Mouse (Mus musculus): ENCODE measurements at regions not wholly inside any gene's neighbourhood (a gene's known extent, or its start where the extent isn't known, plus 50 kb on each side); places are given as distances from the start of the nearest gene placed in this dataset.

DNA sequence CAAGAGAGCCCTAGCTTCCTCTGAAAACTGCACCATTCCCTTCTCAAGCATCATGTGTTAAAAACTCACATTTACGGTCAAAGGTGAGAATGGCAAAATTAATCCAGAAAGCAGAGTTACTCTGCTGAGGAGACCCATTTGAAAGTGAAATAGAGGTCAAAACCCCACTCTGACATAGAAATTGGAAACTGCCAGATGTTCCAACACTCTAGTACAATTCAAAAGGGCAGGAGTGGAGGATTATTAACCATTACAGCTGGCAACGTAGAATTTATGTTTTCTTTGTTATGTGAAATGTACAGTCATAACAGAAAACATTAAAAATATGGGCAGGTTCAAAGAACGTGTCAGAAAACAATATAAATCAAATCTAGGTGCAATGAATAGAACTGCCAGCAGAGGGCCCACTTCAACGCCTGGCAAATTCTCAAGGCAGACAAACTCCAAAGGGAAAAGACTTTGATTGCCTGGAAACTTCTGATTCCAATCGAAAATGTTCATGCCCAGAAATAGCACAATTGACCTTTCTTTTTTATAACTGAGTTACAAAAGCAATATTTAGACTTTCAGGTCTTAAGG, 54.2 kb upstream of the Rfpl4b start:
- 24% methylated on average over 5 of the region's 5 CpGs for WGBS
- ATAC-seq (ENCODE audit: low read depth): no peak
- H3K27ac ChIP-seq (ENCODE audit: low read depth, low read length): no peak overlapping the region
- no peak overlapping the region for H3K4me2 ChIP-seq (ENCODE audit: low read depth, low read length)
- H3K27me3 ChIP-seq (ENCODE audit: control insufficient read depth, insufficient read depth, low read length): no peaks in the 10 kb centered on the region
- no peaks in the 10 kb centered on the region for H3K36me3 ChIP-seq (ENCODE audit: control insufficient read depth, insufficient read depth, low read length)
- H3K4me3 ChIP-seq (ENCODE audit: low read depth, low read length): no peak overlapping the region
- H3K4me1 ChIP-seq (ENCODE audit: control insufficient read depth, insufficient read depth, low read length): peaks cover 3% of the 10 kb centered on the region; the same call in 1 of the 2 replicates
- no peak overlapping the region for H3K9ac ChIP-seq (replicated peaks; ENCODE audit: low read depth, low read length)
- no peaks in the 10 kb centered on the region for H3K9me3 ChIP-seq (ENCODE audit: control insufficient read depth, low read length)

DNA sequence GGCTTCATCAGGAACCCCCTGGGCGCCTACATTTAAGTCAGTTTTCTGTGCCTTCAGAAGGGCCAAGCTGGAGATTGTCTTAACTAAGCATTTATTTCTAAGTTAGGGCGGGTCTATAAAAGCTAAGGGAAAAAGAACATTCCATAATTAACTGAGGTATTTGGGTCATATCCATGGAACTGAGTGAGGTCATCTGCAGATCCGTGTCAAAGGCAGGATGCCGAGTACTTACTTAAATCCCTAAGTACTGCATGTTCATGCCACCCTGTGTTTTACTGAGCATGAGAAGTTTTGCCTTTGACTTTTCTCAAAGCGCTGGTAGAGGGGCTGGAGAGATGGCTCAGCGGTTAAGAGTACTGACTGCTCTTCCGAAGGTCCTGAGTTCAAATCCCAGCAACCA, 57.7 kb upstream of the Rfpl4b start:
- H3K4me2 ChIP-seq (ENCODE audit: low read depth, low read length): no peak overlapping the region
- no peak overlapping the region for H3K27ac ChIP-seq (ENCODE audit: low read depth, low read length)
- H3K4me3 ChIP-seq (ENCODE audit: low read depth, low read length): no peak overlapping the region
- no peaks in the 10 kb centered on the region for H3K27me3 ChIP-seq (ENCODE audit: control insufficient read depth, insufficient read depth, low read length)
- WGBS: 93% methylated on average over 7 of the region's 7 CpGs
- no peaks in the 10 kb centered on the region for H3K36me3 ChIP-seq (ENCODE audit: control insufficient read depth, insufficient read depth, low read length)
- H3K9me3 ChIP-seq (ENCODE audit: control insufficient read depth, low read length): no peaks in the 10 kb centered on the region
- no peak overlapping the region for H3K9ac ChIP-seq (replicated peaks; ENCODE audit: low read depth, low read length)
- no peak for ATAC-seq (ENCODE audit: low read depth)
- H3K4me1 ChIP-seq (ENCODE audit: control insufficient read depth, insufficient read depth, low read length): peaks cover 3% of the 10 kb centered on the region; the same call in 1 of the 2 replicates

DNA sequence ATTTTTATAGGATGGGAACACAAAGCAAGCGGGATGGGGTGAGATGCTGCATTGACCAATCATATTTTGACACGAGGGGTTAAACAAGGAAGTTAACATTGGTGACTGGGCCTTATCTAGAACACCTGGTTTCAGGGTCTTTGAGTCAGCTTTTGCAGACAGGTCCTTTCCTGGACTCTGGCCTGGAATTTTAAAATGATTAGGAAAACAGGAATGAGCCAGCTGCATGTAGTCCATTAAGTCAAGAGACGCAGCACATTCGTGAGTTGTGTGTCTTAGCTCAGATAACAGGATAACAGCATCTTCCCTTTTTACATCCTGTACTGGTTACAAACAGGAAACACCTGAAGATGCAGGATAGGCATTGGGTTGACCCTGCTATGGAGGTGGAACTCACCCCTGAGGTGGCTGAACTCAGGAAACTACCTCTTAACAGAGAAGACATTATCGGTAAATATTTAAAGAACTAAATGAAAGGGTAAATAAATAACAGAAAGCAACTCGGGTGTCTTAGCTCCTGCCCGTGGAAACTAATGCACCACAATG, 59.1 kb upstream of the Rfpl4b start:
- Histone ChIP-seq H3K9me3 (ENCODE audit: control insufficient read depth, low read length) (no peaks in the 10 kb centered on the region), H3K27ac (ENCODE audit: low read depth, low read length) (no peak overlapping the region), H3K27me3 (ENCODE audit: control insufficient read depth, insufficient read depth, low read length) (no peaks in the 10 kb centered on the region), H3K9ac (replicated peaks; ENCODE audit: low read depth, low read length) (no peak overlapping the region), H3K36me3 (ENCODE audit: control insufficient read depth, insufficient read depth, low read length) (no peaks in the 10 kb centered on the region), H3K4me2 (ENCODE audit: low read depth, low read length) (no peak overlapping the region), H3K4me1 (ENCODE audit: control insufficient read depth, insufficient read depth, low read length) (peaks cover under 1% of the 10 kb centered on the region; the same call in 1 of the 2 replicates), H3K4me3 (ENCODE audit: low read depth, low read length) (no peak overlapping the region)
- no peak for ATAC-seq (ENCODE audit: low read depth)
- 88% methylated on average over 7 of the region's 7 CpGs for WGBS

DNA sequence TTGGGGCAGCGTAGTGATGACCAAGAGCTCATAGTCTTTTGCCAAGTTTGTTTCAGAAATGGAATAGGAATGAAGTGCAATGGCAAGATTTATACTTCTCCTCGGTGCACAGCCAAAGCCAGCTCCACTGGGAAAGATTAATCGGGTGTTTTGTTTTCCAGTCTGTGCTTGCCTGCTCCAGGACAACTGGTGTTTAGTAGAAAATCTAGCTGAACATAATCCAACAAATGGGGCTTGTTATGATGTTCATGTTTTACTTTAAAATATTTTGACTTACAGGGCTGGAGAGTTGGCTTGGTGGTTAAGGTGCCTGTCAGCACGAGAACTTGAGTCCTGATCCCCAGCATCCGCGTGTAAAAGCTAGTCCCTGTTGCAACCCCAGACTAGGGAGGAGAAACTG, 60.6 kb upstream of the Rfpl4b start:
- 81% methylated on average over 6 of the region's 6 CpGs for WGBS
- Histone ChIP-seq H3K27ac (ENCODE audit: low read depth, low read length) (no peak overlapping the region), H3K9ac (replicated peaks; ENCODE audit: low read depth, low read length) (no peak overlapping the region), H3K27me3 (ENCODE audit: control insufficient read depth, insufficient read depth, low read length) (no peaks in the 10 kb centered on the region), H3K4me3 (ENCODE audit: low read depth, low read length) (no peak overlapping the region), H3K4me1 (ENCODE audit: control insufficient read depth, insufficient read depth, low read length) (no peaks in the 10 kb centered on the region), H3K4me2 (ENCODE audit: low read depth, low read length) (no peak overlapping the region), H3K9me3 (ENCODE audit: control insufficient read depth, low read length) (no peaks in the 10 kb centered on the region), H3K36me3 (ENCODE audit: control insufficient read depth, insufficient read depth, low read length) (no peaks in the 10 kb centered on the region)
- ATAC-seq (ENCODE audit: low read depth): no peak

DNA sequence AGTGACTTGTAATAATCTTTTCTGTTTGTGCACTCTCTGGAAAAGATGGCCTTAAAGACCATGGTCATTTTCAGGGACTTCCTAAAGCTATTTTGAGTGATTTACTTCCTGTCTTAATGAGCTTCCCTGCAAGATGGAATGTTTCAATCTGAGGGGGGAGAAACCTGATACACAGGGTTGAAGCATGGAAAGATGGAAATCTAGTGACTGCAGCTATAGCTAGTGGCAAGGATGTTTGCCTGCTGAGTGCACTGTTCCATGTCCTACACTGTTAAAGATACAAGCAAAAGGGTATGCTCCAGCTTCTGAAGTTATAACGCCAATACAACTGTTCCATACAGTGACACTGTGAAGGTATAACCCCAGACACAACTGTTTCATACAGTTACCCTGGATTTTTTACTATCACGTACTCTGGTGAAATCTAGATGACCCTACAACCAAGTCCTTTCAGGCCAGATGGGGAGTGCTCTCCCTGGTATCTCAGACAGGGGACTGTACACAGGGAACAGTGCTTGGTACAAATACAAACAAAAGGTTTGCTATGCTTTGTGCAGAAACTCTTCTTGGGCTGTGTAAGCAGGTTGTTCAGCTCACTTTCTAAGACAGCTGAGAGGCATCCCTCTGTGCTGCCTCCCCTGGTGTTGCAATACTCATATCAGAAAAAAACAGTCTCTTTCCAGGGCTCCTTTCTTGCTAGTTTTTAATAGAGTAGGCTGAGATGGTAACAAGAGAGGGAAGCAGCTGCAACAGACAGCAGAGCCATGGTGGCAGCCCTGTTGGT, 62.4 kb upstream of the Rfpl4b start:
- ATAC-seq (ENCODE audit: low read depth): no peak

DNA sequence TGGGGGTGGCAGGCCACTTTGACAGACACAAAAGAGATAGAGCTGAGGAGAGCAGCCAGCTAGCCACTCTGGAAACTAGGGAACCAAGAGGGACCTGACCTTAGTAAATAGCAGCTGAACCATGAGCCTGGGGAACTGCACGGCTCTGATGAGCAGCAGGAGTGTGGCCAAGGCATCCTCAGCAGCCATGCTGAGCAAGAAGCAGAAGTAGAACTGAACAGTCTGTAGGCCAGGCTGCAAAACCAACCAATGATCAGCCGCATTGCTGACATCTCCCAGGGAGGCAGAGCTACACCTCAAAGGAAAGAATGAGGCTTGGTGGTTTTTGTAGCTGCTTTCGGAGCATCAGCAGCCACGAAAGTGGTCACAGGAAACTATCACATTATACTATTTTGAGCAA, 63.1 kb upstream of the Rfpl4b start:
- H3K9ac ChIP-seq (replicated peaks; ENCODE audit: low read depth, low read length): no peak overlapping the region
- no peak overlapping the region for H3K4me3 ChIP-seq (ENCODE audit: low read depth, low read length)
- no peak overlapping the region for H3K4me2 ChIP-seq (ENCODE audit: low read depth, low read length)
- H3K36me3 ChIP-seq (ENCODE audit: control insufficient read depth, insufficient read depth, low read length): no peaks in the 10 kb centered on the region
- WGBS: 75% methylated on average over 4 of the region's 4 CpGs
- no peak for ATAC-seq (ENCODE audit: low read depth)
- no peaks in the 10 kb centered on the region for H3K9me3 ChIP-seq (ENCODE audit: control insufficient read depth, low read length)
- no peaks in the 10 kb centered on the region for H3K4me1 ChIP-seq (ENCODE audit: control insufficient read depth, insufficient read depth, low read length)
- H3K27ac ChIP-seq (ENCODE audit: low read depth, low read length): no peak overlapping the region
- H3K27me3 ChIP-seq (ENCODE audit: control insufficient read depth, insufficient read depth, low read length): no peaks in the 10 kb centered on the region

More for the DNA sequence above, 62.4 kb upstream of the Rfpl4b start:
- WGBS: 79% methylated on average over 2 of the region's 2 CpGs
- no peaks in the 10 kb centered on the region for H3K27me3 ChIP-seq (ENCODE audit: control insufficient read depth, insufficient read depth, low read length)
- H3K27ac ChIP-seq (ENCODE audit: low read depth, low read length): no peak overlapping the region
- no peak overlapping the region for H3K4me2 ChIP-seq (ENCODE audit: low read depth, low read length)
- H3K36me3 ChIP-seq (ENCODE audit: control insufficient read depth, insufficient read depth, low read length): no peaks in the 10 kb centered on the region
- no peak overlapping the region for H3K9ac ChIP-seq (replicated peaks; ENCODE audit: low read depth, low read length)
- no peaks in the 10 kb centered on the region for H3K4me1 ChIP-seq (ENCODE audit: control insufficient read depth, insufficient read depth, low read length)
- no peak overlapping the region for H3K4me3 ChIP-seq (ENCODE audit: low read depth, low read length)
- H3K9me3 ChIP-seq (ENCODE audit: control insufficient read depth, low read length): no peaks in the 10 kb centered on the region

DNA sequence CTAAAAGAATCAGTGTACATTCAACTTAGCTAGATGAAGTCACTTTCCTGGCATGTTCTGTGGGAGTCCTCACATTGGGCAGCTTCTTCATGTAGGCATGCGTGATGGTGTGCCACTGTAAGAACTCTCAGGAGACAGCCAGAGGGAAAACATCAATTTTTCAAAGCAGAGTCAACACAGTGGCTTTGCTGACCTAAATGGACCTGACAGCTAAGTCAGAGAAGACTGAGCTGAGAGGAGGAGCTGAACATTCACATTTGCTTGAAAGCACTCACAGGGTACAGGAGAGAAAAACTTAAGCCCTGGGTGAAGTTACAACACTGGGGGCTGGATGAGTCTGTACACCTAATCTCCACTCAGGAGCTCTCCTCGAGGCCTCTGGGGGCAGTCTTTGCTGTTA, 64.9 kb upstream of the Rfpl4b start:
- no peaks in the 10 kb centered on the region for H3K4me1 ChIP-seq (ENCODE audit: control insufficient read depth, insufficient read depth, low read length)
- no peak overlapping the region for H3K9ac ChIP-seq (replicated peaks; ENCODE audit: low read depth, low read length)
- no peak overlapping the region for H3K4me2 ChIP-seq (ENCODE audit: low read depth, low read length)
- H3K27ac ChIP-seq (ENCODE audit: low read depth, low read length): no peak overlapping the region
- ATAC-seq (ENCODE audit: low read depth): no peak
- H3K36me3 ChIP-seq (ENCODE audit: control insufficient read depth, insufficient read depth, low read length): no peaks in the 10 kb centered on the region
- no peak overlapping the region for H3K4me3 ChIP-seq (ENCODE audit: low read depth, low read length)
- no peaks in the 10 kb centered on the region for H3K9me3 ChIP-seq (ENCODE audit: control insufficient read depth, low read length)
- no peaks in the 10 kb centered on the region for H3K27me3 ChIP-seq (ENCODE audit: control insufficient read depth, insufficient read depth, low read length)
- 72% methylated on average over 2 of the region's 2 CpGs for WGBS

DNA sequence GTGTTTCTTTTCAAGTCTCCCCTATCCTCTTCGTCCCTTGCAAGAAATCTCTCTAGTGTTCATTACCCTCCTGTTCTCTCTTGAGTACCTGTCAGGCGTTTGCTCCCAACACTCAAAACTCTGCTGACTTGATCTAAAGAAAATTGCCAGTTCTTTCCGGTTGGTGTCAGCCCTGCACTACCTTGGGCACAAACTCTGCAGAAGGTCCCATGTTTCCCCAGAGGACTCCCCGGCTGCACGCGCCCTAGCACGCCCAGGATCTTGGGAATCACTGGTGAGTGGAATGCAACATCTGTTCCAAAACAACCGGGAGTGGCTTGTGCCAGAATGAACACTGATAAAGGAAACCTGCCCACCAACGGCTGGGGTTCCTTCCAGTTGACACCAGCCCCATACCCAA, 66.3 kb upstream of the Rfpl4b start:
- Histone ChIP-seq H3K27ac (ENCODE audit: low read depth, low read length) (no peak overlapping the region), H3K9me3 (ENCODE audit: control insufficient read depth, low read length) (no peaks in the 10 kb centered on the region), H3K27me3 (ENCODE audit: control insufficient read depth, insufficient read depth, low read length) (no peaks in the 10 kb centered on the region), H3K4me1 (ENCODE audit: control insufficient read depth, insufficient read depth, low read length) (no peaks in the 10 kb centered on the region), H3K4me3 (ENCODE audit: low read depth, low read length) (no peak overlapping the region), H3K36me3 (ENCODE audit: control insufficient read depth, insufficient read depth, low read length) (no peaks in the 10 kb centered on the region), H3K9ac (replicated peaks; ENCODE audit: low read depth, low read length) (no peak overlapping the region), H3K4me2 (ENCODE audit: low read depth, low read length) (no peak overlapping the region)
- no peak for ATAC-seq (ENCODE audit: low read depth)
- 87% methylated on average over 9 of the region's 9 CpGs for WGBS

DNA sequence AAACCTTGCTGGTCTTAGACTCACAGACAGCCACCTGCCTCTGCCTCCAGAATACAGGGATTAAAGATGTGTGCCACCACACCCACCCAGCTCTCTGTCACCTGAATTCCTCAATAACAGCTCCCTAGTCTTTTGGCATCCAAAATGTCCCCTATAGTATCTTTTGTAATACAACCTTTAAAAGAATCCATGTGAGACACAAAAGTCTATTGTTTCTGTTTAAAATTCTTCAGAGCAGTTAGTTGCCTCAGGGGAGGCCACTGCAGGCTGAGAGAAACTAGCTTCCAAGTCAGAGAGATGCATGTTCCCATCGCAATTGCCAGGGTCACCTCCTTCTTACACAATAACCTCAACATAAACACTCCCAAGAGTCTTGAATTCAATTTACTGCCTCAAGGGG, 70.6 kb upstream of the Lama4 start:
- Histone ChIP-seq H3K27ac (ENCODE audit: low read depth, low read length) (no peak overlapping the region), H3K9ac (replicated peaks; ENCODE audit: low read depth, low read length) (no peak overlapping the region), H3K9me3 (ENCODE audit: control insufficient read depth, low read length) (no peaks in the 10 kb centered on the region), H3K4me2 (ENCODE audit: low read depth, low read length) (no peak overlapping the region), H3K4me3 (ENCODE audit: low read depth, low read length) (no peak overlapping the region), H3K4me1 (ENCODE audit: control insufficient read depth, insufficient read depth, low read length) (no peaks in the 10 kb centered on the region), H3K36me3 (ENCODE audit: control insufficient read depth, insufficient read depth, low read length) (no peaks in the 10 kb centered on the region), H3K27me3 (ENCODE audit: control insufficient read depth, insufficient read depth, low read length) (no peaks in the 10 kb centered on the region)
- 59% methylated on average over 1 of the region's 1 CpGs for WGBS
- ATAC-seq (ENCODE audit: low read depth): no peak

Data from neural tube, embryonic 14.5 days (tissue).